Mouse (Mus musculus) Patski (cell line): Measurements from ENCODE around the gene Stac3. TPM values are rescaled to one million over a fixed set of nuclear protein-coding genes. Genes with fewer than 3 reads are reported as not detected.

Experiments used
- ATAC-seq: fragments of 100-300 bp; one replicate; pipeline ENCODE4 v1.8.0; 2021
- CTCF ChIA-PET: fragments of 350-600 bp; sonication (Branson Sonifier 250); formaldehyde crosslinking; loops from one replicate; lab custom pipeline; 2022; ENCODE audit warnings: inconsistent platforms; lab: Charles Lee
- POLR2A ChIA-PET: fragments of 350-600 bp; sonication (Branson Sonifier 250); formaldehyde crosslinking; loops from one replicate; lab custom pipeline; 2022; ENCODE audit warnings: antibody characterized with exemption, inconsistent platforms; lab: Charles Lee
- DNase-seq: peaks from one replicate; pipeline ENCODE4 v3.0.0-alpha.2; 2011; ENCODE audit warnings: low read depth, low spot score
- H3K27me3 ChIP-seq: fragments of 371-371 bp; one replicate; pipeline ENCODE4 v1.5.1; 2021
- CTCF ChIP-seq: fragments of 100-300 bp; IDR thresholded peaks from one replicate; pipeline ENCODE4 v1.5.1; 2021
- in situ Hi-C: fragments of 300-500 bp; cut with MboI; formaldehyde crosslinking; loops from 3 replicates; pipeline ENCODE4 v1.11.1; 2018; ENCODE audit warnings: low pct_unique_long_range_greater_than_20kb, mixed read lengths
- polyA plus RNA-seq: library from polyadenylated mRNA; unstranded; gene quantifications from one replicate; pipeline ENCODE4 v1.2.3, GENCODE M21; 2021

The Stac3 gene
- polyA plus RNA-seq, 1 experiment from 2014 or later = 0.80 TPM

- ATAC-seq = no peak
- no peak for DNase-seq
- CTCF ChIA-PET = interaction anchor here (2.3 to 5.5 kb wide), 2 partner anchors 8 to 29 kb away, joined by 10 to 34 read pairs; no protein-coding TSS in a partner anchor
- in situ Hi-C loops = loop anchor here (5.0 kb wide), 1 partner anchor 34 kb away; no protein-coding TSS in a partner anchor
- POLR2A ChIA-PET = no interaction called here
- no peaks in the 10 kb centered on the region for H3K27me3 ChIP-seq
- TF ChIP-seq CTCF = no peak
Measured at GRCm38 (mm10) chr10:127508239-127508638, 6.8 kb downstream of the Stac3 start.

GRCm38 (mm10) chr10:127509051-127509836 lies 7.8 kb downstream of the Stac3 start:
- DNase-seq = no peak
- ATAC-seq = no peak
- no peaks in the 10 kb centered on the region for H3K27me3 ChIP-seq
- POLR2A ChIA-PET = no interaction called here
- no peak for TF ChIP-seq CTCF
- in situ Hi-C loops = loop anchor here (5.0 kb wide), 1 partner anchor 33 kb away; no protein-coding TSS in a partner anchor
- CTCF ChIA-PET = interaction anchor here (1.0 to 5.5 kb wide), 4 partner anchors 9 to 45 kb away, joined by 4 to 34 read pairs (median 8); no protein-coding TSS in a partner anchor

- no peaks in the 10 kb centered on the region for H3K27me3 ChIP-seq
- POLR2A ChIA-PET = interaction anchor here (0.5 kb wide), 1 partner anchor 819 kb away, joined by 3 read pairs; no protein-coding TSS in a partner anchor
- no peak for ATAC-seq
Measured at GRCm38 (mm10) chr10:127509837-127510701, 8.6 kb downstream of the Stac3 start.

GRCm38 (mm10) chr10:127510895-127511617 lies 9.6 kb downstream of the Stac3 start:
- CTCF ChIA-PET = interaction anchor here (1.0 to 1.5 kb wide), 2 partner anchors 27 to 32 kb away, joined by 4 to 6 read pairs; no protein-coding TSS in a partner anchor
- TF ChIP-seq CTCF = no peak
- POLR2A ChIA-PET = interaction anchor here (0.5 kb wide), 1 partner anchor 818 kb away, joined by 3 read pairs; no protein-coding TSS in a partner anchor
- ATAC-seq (no peak), DNase-seq (no peak)
- in situ Hi-C loops = no loop called here
- H3K27me3 ChIP-seq = no peaks in the 10 kb centered on the region

More at GRCm38 (mm10) chr10:127509837-127510701, 8.6 kb downstream of the Stac3 start:
- in situ Hi-C loops = loop anchor here (5.0 kb wide), 1 partner anchor 32 kb away; no protein-coding TSS in a partner anchor
- CTCF ChIA-PET = interaction anchor here (1.0 to 5.5 kb wide), 5 partner anchors 10 to 45 kb away, joined by 4 to 34 read pairs (median 6); no protein-coding TSS in a partner anchor
- no peak for DNase-seq
- no peak for TF ChIP-seq CTCF

DNA sequence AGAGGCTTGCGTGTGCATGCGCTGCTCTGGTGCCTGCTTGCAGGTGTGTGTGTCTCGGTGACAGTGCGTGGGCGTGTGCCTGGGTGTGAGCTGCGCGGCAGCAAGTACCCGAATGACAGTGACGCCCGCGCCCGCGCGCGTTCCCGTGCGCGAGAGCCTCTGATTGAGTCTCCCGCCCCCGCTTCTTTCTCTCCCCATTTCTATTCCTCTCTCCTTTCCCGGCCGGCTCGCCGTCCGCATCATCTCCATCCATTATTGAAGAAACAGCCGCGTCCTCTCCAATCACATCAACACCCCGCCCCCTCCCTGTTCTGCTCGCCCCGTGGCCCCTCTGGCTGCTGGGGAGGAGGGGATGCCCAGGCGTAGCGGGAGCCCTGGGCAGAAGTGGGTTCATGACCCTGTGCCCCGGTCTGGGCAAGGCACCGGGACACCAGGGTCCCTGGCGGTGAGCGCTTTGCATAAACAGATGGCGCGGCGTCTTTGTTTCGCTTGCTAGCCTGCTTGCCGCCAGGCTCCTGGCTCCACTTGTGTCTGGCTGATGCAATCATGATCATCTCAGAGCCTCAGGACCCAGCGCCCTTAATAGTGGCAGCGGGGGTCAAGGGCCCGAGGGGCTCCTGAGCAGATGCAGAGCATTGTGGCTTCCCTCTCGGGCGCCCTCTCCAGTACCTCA lies 10.3 kb downstream of the Stac3 start:
- POLR2A ChIA-PET = no interaction called here
- no peak for DNase-seq

GRCm38 (mm10) chr10:127512307-127512666 lies 10.8 kb downstream of the Stac3 start:
- CTCF ChIA-PET = interaction anchor here (0.6 to 3.6 kb wide), 23 partner anchors 10 to 175 kb away, joined by 3 to 101 read pairs (median 6); partner anchors contain the start of genes Nxph4, Shmt2, Stac3 and Stat6
- no peak for DNase-seq
- no peak for ATAC-seq
- in situ Hi-C loops = no loop called here
- H3K27me3 ChIP-seq = no peaks in the 10 kb centered on the region
- TF ChIP-seq CTCF = no peak
- POLR2A ChIA-PET = interaction anchor here (0.7 to 1.7 kb wide), 3 partner anchors 10 to 19 kb away, joined by 3 to 10 read pairs (median 4); partner anchors contain the start of gene Shmt2

More for the DNA sequence above, 10.3 kb downstream of the Stac3 start:
- peak; percentile 4 for ATAC-seq
- no peaks in the 10 kb centered on the region for H3K27me3 ChIP-seq
- CTCF ChIA-PET = interaction anchor here (0.7 to 3.6 kb wide), 14 partner anchors 10 to 131 kb away, joined by 3 to 101 read pairs (median 14); partner anchors contain the start of genes Nxph4, Shmt2, Stac3 and Stat6
- no peak for TF ChIP-seq CTCF
- in situ Hi-C loops = no loop called here

DNA sequence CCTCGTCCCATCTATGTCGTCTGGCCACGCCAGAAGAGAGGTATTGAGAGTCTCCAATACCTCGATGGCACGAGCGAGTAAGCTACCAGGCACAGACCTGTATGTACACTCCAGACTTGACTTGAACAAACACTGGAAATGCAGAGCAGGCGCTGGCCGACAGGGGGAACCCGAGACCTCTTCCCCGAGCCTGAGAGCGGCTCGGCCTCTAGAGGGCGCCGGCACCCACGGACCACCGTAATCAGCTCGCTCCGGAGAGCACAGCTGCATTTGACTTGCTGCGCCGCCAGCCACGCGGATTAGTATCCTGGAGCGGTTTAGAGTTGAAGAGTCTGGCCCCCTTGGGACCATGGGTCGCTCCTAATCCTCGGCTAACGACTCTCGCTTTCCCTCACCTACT lies 11.3 kb downstream of the Stac3 start:
- peak; percentile 78 for ATAC-seq
- ChIA-PET CTCF (interaction anchor here (0.6 to 3.6 kb wide), 27 partner anchors 10 to 175 kb away, joined by 3 to 101 read pairs (median 5); partner anchors contain the start of genes Nxph4, Shmt2, Stac3 and Stat6), POLR2A (interaction anchor here (0.6 to 1.8 kb wide), 6 partner anchors 9 to 156 kb away, joined by 3 to 10 read pairs (median 4); partner anchors contain the start of genes Nab2 and Shmt2)
- DNase-seq = peak; percentile 41
- no peak for TF ChIP-seq CTCF
- no peaks in the 10 kb centered on the region for H3K27me3 ChIP-seq
- in situ Hi-C loops = no loop called here

DNA sequence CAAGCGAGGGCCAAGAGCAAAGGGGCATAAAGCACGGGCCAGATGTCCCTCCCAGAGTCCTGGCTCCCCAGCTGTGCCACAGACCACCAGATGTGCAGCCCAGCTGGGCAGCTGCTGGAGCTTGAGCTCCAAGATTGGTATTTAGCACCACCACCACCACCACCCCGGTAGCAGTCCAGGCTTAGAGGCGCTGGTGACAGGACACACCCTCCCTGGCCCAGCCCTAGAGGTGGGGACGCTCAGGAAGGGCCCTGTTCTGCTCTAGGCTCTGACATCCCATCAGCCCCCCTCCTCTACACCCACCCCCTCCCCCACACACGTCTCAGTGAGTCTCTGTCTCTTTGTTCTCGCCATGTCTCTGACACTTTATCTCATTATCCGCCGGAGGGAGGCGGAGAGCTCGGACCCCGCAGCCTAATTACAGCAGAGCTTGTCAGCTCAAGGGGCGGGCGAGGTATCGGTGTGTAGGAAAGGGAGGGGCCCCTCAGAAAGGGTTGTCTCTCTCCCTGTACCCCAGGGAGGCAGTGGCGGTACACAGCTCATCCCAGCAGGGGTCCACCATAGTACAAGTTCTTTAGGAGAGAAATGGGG lies 12.1 kb downstream of the Stac3 start:
- ATAC-seq (no peak), DNase-seq (no peak)
- H3K27me3 ChIP-seq = no peaks in the 10 kb centered on the region
- ChIA-PET POLR2A (interaction anchor here (1.1 to 1.8 kb wide), 4 partner anchors 8 to 24 kb away, joined by 3 to 10 read pairs (median 6); partner anchors contain the start of gene Shmt2), CTCF (interaction anchor here (0.9 to 3.6 kb wide), 24 partner anchors 9 to 176 kb away, joined by 3 to 101 read pairs (median 6); partner anchors contain the start of genes Nxph4, Shmt2 and Stac3)
- in situ Hi-C loops = no loop called here
- no peak for TF ChIP-seq CTCF
